Comparison of ENCODE assay signal across 9 mouse cellular contexts in the genomic region with DNA sequence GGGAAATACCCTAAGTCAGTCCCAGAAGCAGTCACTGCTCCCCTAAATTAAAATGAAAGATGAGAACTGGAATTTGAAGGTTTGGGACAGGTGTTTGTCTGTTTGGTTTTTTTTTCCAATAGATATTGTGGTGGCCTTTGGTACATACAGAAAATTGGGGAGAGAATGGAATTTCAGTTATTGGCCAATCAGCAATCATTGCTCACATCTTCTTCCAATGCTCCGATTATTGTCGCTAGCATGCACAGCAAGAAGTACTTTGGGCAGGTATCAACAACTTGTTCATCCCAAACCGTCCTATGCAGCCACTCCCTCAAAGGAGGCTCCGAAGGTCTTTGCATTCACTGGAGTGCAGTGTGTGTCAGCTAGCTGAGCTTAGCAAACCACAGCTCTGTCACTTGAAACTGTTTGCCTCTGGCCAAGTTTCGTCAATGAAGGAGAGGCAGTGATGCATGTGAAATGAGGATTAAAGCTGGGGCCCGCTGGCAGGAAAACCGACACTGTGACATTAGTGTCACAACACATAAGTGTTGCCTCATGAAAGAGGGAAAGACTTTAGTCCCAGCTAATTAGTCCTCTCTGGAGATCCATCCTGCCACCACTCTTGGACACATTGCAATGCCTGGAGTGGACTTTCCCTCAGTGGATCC.
DNase-seq lines count a peak whose midpoint lies in the region; ATAC-seq and TF ChIP-seq lines count a peak whose summit lies in the region.
"Had no signal": no experiment of that assay in that cellular context is flagged by ENCODE, and none has a peak within 500 bp of the region (broad histone marks: within the 10 kb centered on the region; RNA-seq: fewer than 3 reads in every experiment).

No protein-coding gene starts in this region.

- CTCF ChIA-PET in Patski (lab: Charles Lee): no interaction called here

- H3K27me3 ChIP-seq in Patski: peaks cover 33% of the 10 kb centered on the region

- POLR2A ChIA-PET in Patski (lab: Charles Lee): no interaction called here

- peak; percentile 26 for ATAC-seq in Patski

- in situ Hi-C loops in Patski (cut with MboI; ENCODE audit: low pct_unique_long_range_greater_than_20kb): no loop called here

- TF ChIP-seq CTCF in Patski (IDR thresholded peaks at IDR 0.05): no peak

- DNase-seq in Patski (ENCODE audit: low read depth, low spot score) (no peak), MN1 (ENCODE audit: low spot score) (no peak)
- peak; percentile 64 for DNase-seq in embryo, embryonic 10 days (ENCODE audit: low spot score)
- DNase-seq in gastrocnemius, postnatal 25 days: peak; percentile 63
- peak; percentile 80 for DNase-seq in lung, postnatal 10 days
- DNase-seq in spleen, postnatal 14 days (ENCODE audit: low spot score in 2 of 2): no peak
- DNase-seq in layer of hippocampus, adult 9-11 months: no peak
- DNase-seq in spleen, adult 12 weeks (ENCODE audit: low spot score): no peak
- DNase-seq: thymus, adult 2 months had no signal

Comparison
In these comparisons a context has a peak if more than half of its experiments do, and no peak if none do; other contexts are left out.
1. DNase-seq: peak in embryo, embryonic 10 days (single experiment), gastrocnemius, postnatal 25 days (single experiment) and lung, postnatal 10 days (single experiment); none in Patski (single experiment), spleen, postnatal 14 days (0 of 2), layer of hippocampus, adult 9-11 months (single experiment), MN1 (single experiment) and spleen, adult 12 weeks (single experiment).